Mouse (Mus musculus) ES-Bruce4 (cell line): ENCODE data around the gene St8sia1.

Experiments
- CTCF ChIP-seq: IDR thresholded peaks from one replicate; pipeline ENCODE4 v1.8.1; 2011; ENCODE audit warnings: low read depth, low read length
- EP300 ChIP-seq: IDR thresholded peaks from 2 replicates; pipeline ENCODE4 v1.6.1; 2011; ENCODE audit warnings: low read depth, low read length; ENCODE audit not compliant: insufficient read depth
- POLR2A ChIP-seq: IDR thresholded peaks from one replicate; pipeline ENCODE4 v1.8.1; 2011; ENCODE audit warnings: low read length; ENCODE audit not compliant: insufficient read depth

GRCm38 (mm10) chr6:142867471-142868055, 96.7 kb downstream of the St8sia1 start:
- TF ChIP-seq CTCF, result no peak
- peak; percentile 20; the same call in 1 of the 2 replicates for TF ChIP-seq EP300
- TF ChIP-seq POLR2A, result no peak
